Mouse (Mus musculus): Measurements from ENCODE around the gene Ddx28. TPM values are rescaled to one million over a fixed set of nuclear protein-coding genes. Genes with fewer than 3 reads are reported as not detected.

The Ddx28 gene
- total and polyA plus RNA-seq, 2 experiments from 2014 or later = 22.8 to 29.7 TPM

DNA sequence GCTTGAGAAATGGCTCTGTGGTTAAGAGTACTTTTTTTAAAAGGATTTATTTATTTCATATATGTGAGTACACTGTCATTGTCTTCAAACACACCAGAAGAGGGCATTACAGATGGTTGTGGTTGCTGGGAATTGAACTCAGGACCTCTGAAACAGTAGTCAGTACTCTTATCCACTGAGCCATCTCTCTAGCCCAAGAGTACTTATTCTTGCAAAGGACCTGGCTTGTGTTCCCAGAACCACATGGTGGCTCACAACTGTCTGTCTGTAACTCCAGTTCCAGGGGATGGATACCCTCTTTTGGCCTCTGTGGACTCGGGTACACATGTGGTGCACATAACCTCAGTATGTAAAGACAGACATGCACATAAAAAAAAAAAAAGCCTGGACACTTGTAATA, 42.3 kb downstream of the Ddx28 start:
- no peak overlapping the region for H3K4me3 ChIP-seq (ENCODE audit: low read depth, low read length)
- WGBS = 74% methylated on average over 1 of the region's 1 CpGs
- ATAC-seq (ENCODE audit: low FRiP score) (no peak), DNase-seq (ENCODE audit: low spot score) (no peak)
- H3K9ac ChIP-seq (replicated peaks; ENCODE audit: low read length, poor library complexity, severe bottlenecking) = no peak overlapping the region
- no peaks in the 10 kb centered on the region for H3K9me3 ChIP-seq (ENCODE audit: low read length)
- no peaks in the 10 kb centered on the region for H3K36me3 ChIP-seq (ENCODE audit: insufficient read depth, low read length)
- peaks cover 25% of the 10 kb centered on the region for H3K27me3 ChIP-seq (ENCODE audit: insufficient read depth, low read length)
- no peak overlapping the region for H3K27ac ChIP-seq (ENCODE audit: low read depth, low read length)
- no peaks in the 10 kb centered on the region for H3K4me1 ChIP-seq (ENCODE audit: insufficient read depth, low read length)
- TF ChIP-seq CTCF (IDR thresholded peaks at IDR 0.05) = no peak
- H3K4me2 ChIP-seq (ENCODE audit: low read depth, low read length, poor library complexity, severe bottlenecking) = no peak overlapping the region

- Histone ChIP-seq H3K27me3 (ENCODE audit: insufficient read depth, low read length) (peaks cover 25% of the 10 kb centered on the region), H3K9ac (replicated peaks; ENCODE audit: low read length, poor library complexity, severe bottlenecking) (no peak overlapping the region), H3K4me3 (ENCODE audit: low read depth, low read length) (no peak overlapping the region), H3K27ac (ENCODE audit: low read depth, low read length) (no peak overlapping the region), H3K4me1 (ENCODE audit: insufficient read depth, low read length) (no peaks in the 10 kb centered on the region), H3K4me2 (ENCODE audit: low read depth, low read length, poor library complexity, severe bottlenecking) (0 out of 2 replicates have a peak overlapping the region, but pooled peaks have one; percentile 51), H3K9me3 (ENCODE audit: low read length) (no peaks in the 10 kb centered on the region), H3K36me3 (ENCODE audit: insufficient read depth, low read length) (no peaks in the 10 kb centered on the region)
- ATAC-seq (ENCODE audit: low FRiP score) (no peak), DNase-seq (ENCODE audit: low spot score) (no peak)
- WGBS = 9% methylated on average over 19 of the region's 19 CpGs
- no peak for TF ChIP-seq CTCF (IDR thresholded peaks at IDR 0.05)
These were observed 44.9 kb downstream of the Ddx28 start for GRCm38 (mm10) chr8:105966692-105967311.

- no peaks in the 10 kb centered on the region for H3K36me3 ChIP-seq (ENCODE audit: insufficient read depth, low read length)
- no peaks in the 10 kb centered on the region for H3K4me1 ChIP-seq (ENCODE audit: insufficient read depth, low read length)
- H3K4me2 ChIP-seq (ENCODE audit: low read depth, low read length, poor library complexity, severe bottlenecking) = peak within 1 kb of the TSS; percentile 51
- peak; percentile 63 for DNase-seq (ENCODE audit: low spot score)
- H3K27ac ChIP-seq (ENCODE audit: low read depth, low read length) = 0 out of 2 replicates have a peak within 1 kb of the TSS, but pooled peaks have one; percentile 18
- no peaks in the 10 kb centered on the region for H3K9me3 ChIP-seq (ENCODE audit: low read length)
- peak; percentile 73 for ATAC-seq (ENCODE audit: low FRiP score)
- H3K9ac ChIP-seq (replicated peaks; ENCODE audit: low read length, poor library complexity, severe bottlenecking) = 0 out of 2 replicates have a peak within 1 kb of the TSS, but pooled peaks have one; percentile 29
- peak within 1 kb of the TSS; percentile 45 for H3K4me3 ChIP-seq (ENCODE audit: low read depth, low read length)
- WGBS = 1% methylated on average over 40 of the region's 47 CpGs
- TF ChIP-seq CTCF (IDR thresholded peaks at IDR 0.05) = no peak
- H3K27me3 ChIP-seq (ENCODE audit: insufficient read depth, low read length) = peaks cover 25% of the 10 kb centered on the region
These were observed 45.8 kb downstream of the Ddx28 start, which contains the start of gene Slc12a4 for GRCm38 (mm10) chr8:105965905-105966341. Gene Slc12a4 (minus strand): TSS chr8:105966097.

- H3K4me3 ChIP-seq (ENCODE audit: low read depth, low read length) = peak overlapping the region; percentile 45
- H3K4me1 ChIP-seq (ENCODE audit: insufficient read depth, low read length) = no peaks in the 10 kb centered on the region
- H3K27me3 ChIP-seq (ENCODE audit: insufficient read depth, low read length) = peaks cover 25% of the 10 kb centered on the region
- peak overlapping the region; percentile 51 for H3K4me2 ChIP-seq (ENCODE audit: low read depth, low read length, poor library complexity, severe bottlenecking)
- no peaks in the 10 kb centered on the region for H3K9me3 ChIP-seq (ENCODE audit: low read length)
- ATAC-seq (ENCODE audit: low FRiP score) = peak; percentile 60
- WGBS = 4% methylated on average over 30 of the region's 40 CpGs
- H3K9ac ChIP-seq (replicated peaks; ENCODE audit: low read length, poor library complexity, severe bottlenecking) = 0 out of 2 replicates have a peak overlapping the region, but pooled peaks have one; percentile 29
- no peak for TF ChIP-seq CTCF (IDR thresholded peaks at IDR 0.05)
- DNase-seq (ENCODE audit: low spot score) = no peak
- 0 out of 2 replicates have a peak overlapping the region, but pooled peaks have one; percentile 18 for H3K27ac ChIP-seq (ENCODE audit: low read depth, low read length)
- no peaks in the 10 kb centered on the region for H3K36me3 ChIP-seq (ENCODE audit: insufficient read depth, low read length)
These were observed 46.3 kb downstream of the Ddx28 start for GRCm38 (mm10) chr8:105965266-105965904.

DNA sequence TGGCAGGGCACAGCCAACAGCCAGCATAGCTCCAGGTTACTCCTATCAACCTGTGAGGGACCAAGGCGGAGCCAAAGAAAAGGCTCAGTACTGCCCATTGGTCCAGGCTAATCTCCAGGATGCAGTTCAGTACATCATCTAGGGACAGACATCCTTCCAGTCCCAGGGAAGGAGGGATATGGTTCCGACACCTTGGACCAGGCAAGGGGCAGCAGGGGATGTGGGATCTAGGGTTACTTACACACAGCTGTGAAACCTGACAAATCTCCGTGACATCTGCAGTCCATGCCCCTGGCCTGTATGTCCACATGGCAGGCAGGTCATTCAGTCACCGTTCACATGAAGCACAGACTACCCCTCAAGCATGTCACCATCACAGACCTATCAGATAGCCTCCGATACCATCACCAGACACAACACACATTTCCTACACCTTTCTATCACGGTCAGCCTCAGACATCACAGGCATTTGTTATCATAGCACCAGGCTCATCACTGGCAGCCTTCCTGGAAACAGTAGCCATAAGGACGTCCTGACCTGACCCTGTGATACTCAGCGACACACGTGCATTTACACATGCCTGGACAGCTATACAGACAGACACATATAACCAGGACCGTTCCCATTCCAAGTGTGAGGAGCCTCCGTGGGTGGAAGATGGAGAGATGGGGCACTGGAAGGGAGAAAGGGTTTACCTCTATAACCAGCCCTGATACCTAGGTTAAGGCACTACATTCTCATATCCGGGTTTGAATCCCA, 47.0 kb downstream of the Ddx28 start:
- DNase-seq (ENCODE audit: low spot score) = no peak
- ATAC-seq (ENCODE audit: low FRiP score) = no peak
- Histone ChIP-seq H3K4me2 (ENCODE audit: low read depth, low read length, poor library complexity, severe bottlenecking) (peak overlapping the region; percentile 51), H3K36me3 (ENCODE audit: insufficient read depth, low read length) (no peaks in the 10 kb centered on the region), H3K27me3 (ENCODE audit: insufficient read depth, low read length) (peaks cover 25% of the 10 kb centered on the region), H3K27ac (ENCODE audit: low read depth, low read length) (no peak overlapping the region), H3K4me3 (ENCODE audit: low read depth, low read length) (peak overlapping the region; percentile 45), H3K9ac (replicated peaks; ENCODE audit: low read length, poor library complexity, severe bottlenecking) (no peak overlapping the region), H3K9me3 (ENCODE audit: low read length) (no peaks in the 10 kb centered on the region), H3K4me1 (ENCODE audit: insufficient read depth, low read length) (no peaks in the 10 kb centered on the region)
- TF ChIP-seq CTCF (IDR thresholded peaks at IDR 0.05) = no peak
- 70% methylated on average over 12 of the region's 12 CpGs for WGBS
